Mouse (Mus musculus): ENCODE data around the gene Hmg20b. TPM values are rescaled to one million over a fixed set of nuclear protein-coding genes. Genes with fewer than 3 reads are reported as not detected.

The Hmg20b gene
- total RNA-seq (2012; rRNA removed), result 17.0 and 18.7 TPM in 2 replicates
- total RNA-seq (2014; rRNA removed), result 7.4 and 7.9 TPM in 2 replicates
- polyA plus RNA-seq (2012; ENCODE audit: insufficient read length, low read depth), result 37.3 and 39.6 TPM in 2 replicates

- Histone ChIP-seq H3K27ac (ENCODE audit: insufficient read depth, low read depth) (0 out of 2 replicates have a peak within 1 kb of the TSS, but pooled peaks have one; percentile 2), H3K9ac (ENCODE audit: insufficient read depth, low read depth) (peak within 1 kb of the TSS; percentile 80), H3K4me1 (ENCODE audit: control insufficient read depth in 1 of 2, insufficient read depth in 2 of 2) (peaks cover 7 to 36% of the 10 kb centered on the region in 2 experiments), H3K36me3 (replicated peaks in 1 of 2; ENCODE audit: control insufficient read depth in 1 of 2, insufficient read depth in 1 of 2, low read length in 1 of 2) (peaks cover 20 to 33% of the 10 kb centered on the region in 2 experiments), H3K4me2 (ENCODE audit: insufficient read depth, low read depth, poor library complexity, severe bottlenecking) (peak within 1 kb of the TSS; percentile 89), H3K9me3 (replicated peaks; ENCODE audit: low read length) (no peaks in the 10 kb centered on the region), H3K79me2 (replicated peaks; ENCODE audit: control insufficient read depth, extremely low read depth, insufficient read depth, poor library complexity, severe bottlenecking) (no peaks in the 10 kb centered on the region), H3K27me3 (replicated peaks) (no peaks in the 10 kb centered on the region), H3K4me3 (replicated peaks in 1 of 3; ENCODE audit: low read depth in 2 of 3, low read length in 2 of 3, poor library complexity in 1 of 3) (peak within 1 kb of the TSS; percentile 74 to 89 (median 80))
- DNase-seq (ENCODE audit: extremely low read depth), result peak; percentile 97
- in situ Hi-C loops (cut with MboI; ENCODE audit: low pct_ligation_motif_present, low pct_unique_long_range_greater_than_20kb, low sequenced_read_pairs) (loop anchor here (10.0 kb wide), 1 partner anchor 156 kb away; no protein-coding TSS in a partner anchor), dilution Hi-C loops (cut with MboI; ENCODE audit: extremely low pct_ligation_motif_present, extremely low pct_unique_long_range_greater_than_20kb, low sequenced_read_pairs) (no loop called here)
- TF ChIP-seq IRF4 (IDR thresholded peaks at IDR 0.05; ENCODE audit: low read depth, low read length) (peak; percentile 5; the same call in 1 of the 2 replicates), JUND (conservative IDR thresholded peaks at IDR 0.05; ENCODE audit: low read depth, low read length) (no peak), SMC3 (IDR thresholded peaks at IDR 0.05; ENCODE audit: low read depth, low read length) (peak; percentile 51), BHLHE40 (IDR thresholded peaks at IDR 0.05; ENCODE audit: low read depth, low read length) (peak; percentile 42; the same call in 1 of the 2 replicates), CHD1 (IDR thresholded peaks at IDR 0.05; ENCODE audit: low read depth, low read length) (no peak), MAX (IDR thresholded peaks at IDR 0.05; ENCODE audit: low read length) (peak; percentile 48; the same call in 1 of the 2 replicates), POLR2A (IDR thresholded peaks at IDR 0.05; ENCODE audit: low read depth, low read length) (peak; percentile 65), TCF12 (IDR thresholded peaks at IDR 0.05; ENCODE audit: low read depth, low read length) (peak; percentile 51), ELF1 (IDR thresholded peaks at IDR 0.05; ENCODE audit: low read depth, low read length) (peak; percentile 63), MAZ (IDR thresholded peaks at IDR 0.05; ENCODE audit: low read depth, low read length) (peak; percentile 49; the same call in 1 of the 2 replicates), MXI1 (IDR thresholded peaks at IDR 0.05; ENCODE audit: low read depth, low read length) (no peak), TBP (conservative IDR thresholded peaks at IDR 0.05; ENCODE audit: low read depth, low read length) (peak; percentile 84; the same call in 1 of the 2 replicates), RCOR1 (conservative IDR thresholded peaks at IDR 0.05; ENCODE audit: low read depth, low read length) (0 out of 2 replicates have a peak, but pooled peaks have one; percentile 63), KAT2A (IDR thresholded peaks at IDR 0.05; ENCODE audit: insufficient replicate concordance, low read length) (peak; percentile 76; the same call in 1 of the 2 replicates), POLR2AphosphoS2 (IDR thresholded peaks at IDR 0.05; ENCODE audit: low read depth, low read length) (no peak), MYC (IDR thresholded peaks at IDR 0.05; ENCODE audit: low read depth, low read length) (no peak), EP300 (IDR thresholded peaks at IDR 0.05; ENCODE audit: low read length) (no peak), ZNF384 (IDR thresholded peaks at IDR 0.05; ENCODE audit: low read depth, low read length) (peak; percentile 81), USF1 (IDR thresholded peaks at IDR 0.05; ENCODE audit: low read depth, low read length) (peak; percentile 6; the same call in 1 of the 2 replicates), SIN3A (IDR thresholded peaks at IDR 0.05; ENCODE audit: low read length) (peak; percentile 62), JUN (IDR thresholded peaks at IDR 0.05; ENCODE audit: insufficient read depth, low read depth, low read length) (no peak), CHD2 (IDR thresholded peaks at IDR 0.05; ENCODE audit: low read length) (peak; percentile 81; the same call in 1 of the 2 replicates), CTCF (conservative IDR thresholded peaks at IDR 0.05 in 1 of 2, IDR thresholded peaks at IDR 0.05 in 1 of 2; ENCODE audit: low read depth in 2 of 2, low read length in 2 of 2) (peak; percentile 80 to 81), MAFK (IDR thresholded peaks at IDR 0.05; ENCODE audit: insufficient replicate concordance, low read length) (no peak), MEF2A (IDR thresholded peaks at IDR 0.05; ENCODE audit: borderline replicate concordance, low read depth, low read length) (peak; percentile 53; the same call in 1 of the 2 replicates), ZKSCAN1 (IDR thresholded peaks at IDR 0.05; ENCODE audit: borderline replicate concordance, low read depth, low read length) (no peak), HCFC1 (IDR thresholded peaks at IDR 0.05; ENCODE audit: low read depth, low read length) (peak; percentile 87), ZMIZ1 (IDR thresholded peaks at IDR 0.05; ENCODE audit: low read depth, low read length) (peak; percentile 56; the same call in 1 of the 2 replicates), RAD21 (IDR thresholded peaks at IDR 0.05; ENCODE audit: low read depth, low read length) (peak; percentile 32), NRF1 (IDR thresholded peaks at IDR 0.05; ENCODE audit: low read depth, low read length) (peak; percentile 70), GABPA (IDR thresholded peaks at IDR 0.05; ENCODE audit: insufficient replicate concordance, low read depth, low read length) (no peak), ETS1 (conservative IDR thresholded peaks at IDR 0.05; ENCODE audit: low read depth, low read length) (no peak)
Measured at GRCm38 (mm10) chr10:81350351-81351063, at the start of gene Hmg20b. TSS of gene Hmg20b (minus strand) at chr10:81350480.
